Mouse (Mus musculus): ENCODE measurements at regions not wholly inside any gene's neighbourhood (a gene's known extent, or its start where the extent isn't known, plus 50 kb on each side); places are given as distances from the start of the nearest gene placed in this dataset.
"Not testable (repeated sequence)": the region's sequence is repeated elsewhere in the genome, so short reads cannot be mapped to it uniquely, and the experiment has no call there.

- DNase-seq (ENCODE audit: low spot score in 2 of 2): no peak
- intact Hi-C loops (cut with DNase I): no loop called here
These were observed 235.5 kb upstream of the Zic4 start for GRCm38 (mm10) chr9:91126630-91127245.

- DNase-seq (ENCODE audit: low spot score in 2 of 2); intact Hi-C loops (cut with DNase I): not testable (repeated sequence)
These were observed 233.7 kb upstream of the Zic4 start for GRCm38 (mm10) chr9:91128491-91128890.

- no peak for DNase-seq (ENCODE audit: low spot score in 2 of 2)
- intact Hi-C loops (cut with DNase I): loop anchor here (10.0 kb wide), 2 partner anchors 215 to 435 kb away; no protein-coding TSS in a partner anchor
These were observed 232.0 kb upstream of the Zic4 start for GRCm38 (mm10) chr9:91130111-91130720.

GRCm38 (mm10) chr9:91131415-91132255 lies 230.6 kb upstream of the Zic4 start:
- intact Hi-C loops (cut with DNase I): loop anchor here (10.0 kb wide), 2 partner anchors 213 to 437 kb away; no protein-coding TSS in a partner anchor
- no peak for DNase-seq (ENCODE audit: low spot score in 2 of 2)

- DNase-seq (ENCODE audit: low spot score in 2 of 2): no peak
- intact Hi-C loops (cut with DNase I): loop anchor here (10.0 kb wide), 2 partner anchors 212 to 438 kb away; no protein-coding TSS in a partner anchor
These were observed 229.7 kb upstream of the Zic4 start for GRCm38 (mm10) chr9:91132531-91132930.

- DNase-seq (ENCODE audit: low spot score in 2 of 2): no peak
- intact Hi-C loops (cut with DNase I): loop anchor here (10.0 kb wide), 2 partner anchors 211 to 439 kb away; no protein-coding TSS in a partner anchor
These were observed 228.8 kb upstream of the Zic4 start for GRCm38 (mm10) chr9:91133256-91133920.

GRCm38 (mm10) chr9:91134325-91134724 lies 227.9 kb upstream of the Zic4 start:
- intact Hi-C loops (cut with DNase I): loop anchor here (10.0 kb wide), 2 partner anchors 210 to 440 kb away; no protein-coding TSS in a partner anchor
- DNase-seq (ENCODE audit: low spot score in 2 of 2): no peak

- intact Hi-C loops (cut with DNase I): loop anchor here (10.0 kb wide), 2 partner anchors 210 to 440 kb away; no protein-coding TSS in a partner anchor
- DNase-seq (ENCODE audit: low spot score in 2 of 2): no peak
These were observed 227.1 kb upstream of the Zic4 start for GRCm38 (mm10) chr9:91135107-91135506.

- intact Hi-C loops (cut with DNase I): no loop called here
- no peak for DNase-seq (ENCODE audit: low spot score in 2 of 2)
These were observed 221.6 kb upstream of the Zic4 start for GRCm38 (mm10) chr9:91140651-91141050.

- intact Hi-C loops (cut with DNase I): no loop called here
- DNase-seq (ENCODE audit: low spot score in 2 of 2): no peak
These were observed 210.3 kb upstream of the Zic4 start for GRCm38 (mm10) chr9:91151893-91152292.

GRCm38 (mm10) chr9:91159311-91159710 lies 202.9 kb upstream of the Zic4 start:
- DNase-seq (ENCODE audit: low spot score in 2 of 2): no peak
- intact Hi-C loops (cut with DNase I): no loop called here

- peak in 1 of 2 experiments; percentile 1 for DNase-seq (ENCODE audit: low spot score in 2 of 2)
- intact Hi-C loops (cut with DNase I): no loop called here
These were observed 194.3 kb upstream of the Zic4 start for GRCm38 (mm10) chr9:91167871-91168270.

- intact Hi-C loops (cut with DNase I): no loop called here
- DNase-seq (ENCODE audit: low spot score in 2 of 2): no peak
These were observed 169.0 kb upstream of the Zic4 start for GRCm38 (mm10) chr9:91193221-91193620.

GRCm38 (mm10) chr9:91193954-91194353 lies 168.3 kb upstream of the Zic4 start:
- intact Hi-C loops (cut with DNase I): no loop called here
- DNase-seq (ENCODE audit: low spot score in 2 of 2): no peak

GRCm38 (mm10) chr9:91207281-91207680 lies 154.9 kb upstream of the Zic4 start:
- no peak for DNase-seq (ENCODE audit: low spot score in 2 of 2)
- intact Hi-C loops (cut with DNase I): no loop called here

- no peak for DNase-seq (ENCODE audit: low spot score in 2 of 2)
- intact Hi-C loops (cut with DNase I): no loop called here
These were observed 134.4 kb upstream of the Zic4 start for GRCm38 (mm10) chr9:91227673-91228440.

GRCm38 (mm10) chr9:91228525-91228924 lies 133.7 kb upstream of the Zic4 start:
- DNase-seq (ENCODE audit: low spot score in 2 of 2): no peak
- intact Hi-C loops (cut with DNase I): no loop called here

- intact Hi-C loops (cut with DNase I): no loop called here
- no peak for DNase-seq (ENCODE audit: low spot score in 2 of 2)
These were observed 108.3 kb upstream of the Zic4 start for GRCm38 (mm10) chr9:91253886-91254285.

- intact Hi-C loops (cut with DNase I): no loop called here
- no peak for DNase-seq (ENCODE audit: low spot score in 2 of 2)
These were observed 70.9 kb upstream of the Zic4 start for GRCm38 (mm10) chr9:91291340-91291739.

Data from left cerebral cortex, postnatal 14 days (tissue).